Mouse (Mus musculus) heart, embryonic 16.5 days (tissue): ENCODE data around the gene Aplnr. TPM values are rescaled to one million over a fixed set of nuclear protein-coding genes. Genes with fewer than 3 reads are reported as not detected.

ENCODE experiments used
- ATAC-seq: fragments of 200-750 bp; cut with Nextera tagmentation; replicated peaks from 2 replicates; pipeline ENCODE4 v1.8.0; 2017; ENCODE audit warnings: moderate number of reproducible peaks; ENCODE audit not compliant: insufficient read depth, low FRiP score; ENCODE audit errors: extremely low read depth
- H3K27ac ChIP-seq: fragments of 300-500 bp; sonication (generic); 2 replicates; pipeline ENCODE4 v1.5.1; 2014; ENCODE audit warnings: mild to moderate bottlenecking, low read length, control low read depth, moderate library complexity
- H3K27me3 ChIP-seq: fragments of 300-500 bp; sonication (generic); 2 replicates; pipeline ENCODE4 v1.6.1; 2014; ENCODE audit warnings: low read length, mixed read lengths; ENCODE audit not compliant: control insufficient read depth, insufficient read depth
- H3K36me3 ChIP-seq: fragments of 300-500 bp; sonication (generic); 2 replicates; pipeline ENCODE4 v1.6.1; 2014; ENCODE audit not compliant: control insufficient read depth, insufficient read depth
- H3K4me1 ChIP-seq: fragments of 300-500 bp; sonication (generic); 2 replicates; pipeline ENCODE4 v1.6.1; 2014; ENCODE audit warnings: low read length, mixed read lengths; ENCODE audit not compliant: control insufficient read depth, insufficient read depth
- H3K4me2 ChIP-seq: fragments of 300-500 bp; sonication (generic); 2 replicates; pipeline ENCODE4 v1.6.1; 2014; ENCODE audit warnings: low read depth, mild to moderate bottlenecking, control low read depth, low read length
- H3K4me3 ChIP-seq: fragments of 300-500 bp; sonication (generic); 2 replicates; pipeline ENCODE4 v1.5.1; 2014; ENCODE audit warnings: mild to moderate bottlenecking, control low read depth, low read length
- H3K9ac ChIP-seq: fragments of 300-500 bp; sonication (generic); 2 replicates; pipeline ENCODE4 v1.6.1; 2014; ENCODE audit warnings: low read length, control low read depth
- H3K9me3 ChIP-seq: fragments of 300-500 bp; sonication (generic); replicated peaks from 2 replicates; pipeline ENCODE4 v1.6.1; 2016; ENCODE audit warnings: low read length; ENCODE audit not compliant: control insufficient read depth
- WGBS: fragments of 180-500 bp; shearing (Covaris S2); extraction: QIAGEN DNeasy Blood & Tissue Kit; methylation state at CpG from one replicate; pipeline ENCODE4 v1.1.7; 2014; 5-methylcytosine and 5-hydroxymethylcytosine counted together
- polyA plus RNA-seq: library from polyadenylated mRNA; unstranded; fragments of >200 nt; fragmentation: Nextera tagmentation; extraction: Ambion mirVana; gene quantifications from 2 replicates; pipeline ENCODE4 v1.2.1, GENCODE M21; 2015

Aplnr gene
- polyA plus RNA-seq, 1 experiment from 2014 or later = 42.9 TPM

DNA sequence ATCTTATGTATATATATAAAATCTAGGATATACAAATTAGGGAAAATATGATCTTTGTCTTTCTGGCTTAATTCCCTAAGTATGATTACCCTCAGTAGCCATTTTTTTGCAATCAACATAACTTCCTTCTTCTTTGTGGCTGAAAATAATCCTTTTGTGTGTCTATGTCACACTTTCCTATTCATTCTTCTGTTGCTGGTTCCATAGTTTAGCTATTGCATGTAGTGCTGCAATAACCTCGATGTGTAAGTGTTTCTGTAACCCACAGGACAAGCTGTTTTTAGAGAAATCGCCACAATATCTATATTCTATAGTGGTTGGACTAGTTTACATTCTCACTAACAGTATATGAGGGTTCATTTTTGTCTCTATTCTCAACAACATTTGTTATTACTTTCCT, 8.9 kb downstream of the Aplnr start:
- H3K9me3 ChIP-seq = no peaks in the 10 kb centered on the region
- 73% methylated on average over 2 of the region's 2 CpGs for WGBS
- H3K27ac ChIP-seq = no peak overlapping the region
- H3K4me2 ChIP-seq = no peak overlapping the region
- no peaks in the 10 kb centered on the region for H3K36me3 ChIP-seq
- no peak overlapping the region for H3K9ac ChIP-seq
- H3K4me1 ChIP-seq = no peaks in the 10 kb centered on the region
- H3K27me3 ChIP-seq = no peaks in the 10 kb centered on the region
- no peak for ATAC-seq
- no peak overlapping the region for H3K4me3 ChIP-seq

DNA sequence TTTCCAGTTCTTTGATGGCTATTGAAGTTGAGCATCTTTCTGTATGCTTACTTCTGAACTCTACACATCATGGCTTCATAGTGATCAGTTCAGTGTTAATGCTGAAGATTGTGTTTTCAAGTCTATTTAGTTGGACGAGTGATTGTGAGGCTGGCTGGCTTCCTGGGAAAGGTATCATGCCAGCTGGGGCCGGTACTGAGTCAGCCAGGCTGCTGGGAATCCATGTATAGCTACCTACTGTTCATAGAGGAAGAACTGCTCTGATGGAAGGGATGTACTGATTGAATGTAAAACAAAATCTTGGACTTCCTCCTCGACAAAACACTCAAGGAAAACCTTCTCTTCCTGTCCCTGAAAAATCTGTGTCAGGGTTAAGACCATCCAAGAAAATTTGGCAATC, 9.3 kb downstream of the Aplnr start:
- Histone ChIP-seq H3K4me3 (no peak overlapping the region), H3K27me3 (no peaks in the 10 kb centered on the region), H3K9me3 (no peaks in the 10 kb centered on the region), H3K27ac (0 out of 2 replicates have a peak overlapping the region, but pooled peaks have one; percentile 11), H3K4me1 (no peaks in the 10 kb centered on the region), H3K36me3 (no peaks in the 10 kb centered on the region), H3K4me2 (no peak overlapping the region), H3K9ac (no peak overlapping the region)
- no peak for ATAC-seq
- 49% methylated on average over 3 of the region's 3 CpGs for WGBS

DNA sequence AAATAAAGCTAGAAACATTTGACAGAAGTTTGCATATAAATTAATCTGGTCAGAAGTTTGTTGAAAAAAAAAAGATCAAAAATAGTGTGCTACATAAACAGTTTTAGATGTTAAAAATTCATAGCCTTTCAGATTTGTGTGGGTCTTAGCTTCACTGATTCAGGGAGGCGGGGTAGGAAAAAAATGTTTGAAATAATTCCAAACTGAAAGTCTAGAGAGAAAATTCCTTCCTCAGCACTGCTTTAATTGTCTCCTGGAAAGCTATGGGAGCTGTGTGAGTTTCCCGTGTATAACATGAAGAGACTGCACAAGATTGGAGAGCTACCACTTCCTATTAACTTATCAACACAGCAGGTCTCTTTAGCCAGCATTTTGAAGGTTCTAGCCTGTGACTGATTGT, 11.5 kb downstream of the Aplnr start:
- Histone ChIP-seq H3K9me3 (no peaks in the 10 kb centered on the region), H3K27ac (no peak overlapping the region), H3K4me3 (no peak overlapping the region), H3K4me2 (no peak overlapping the region), H3K36me3 (no peaks in the 10 kb centered on the region), H3K27me3 (no peaks in the 10 kb centered on the region), H3K9ac (no peak overlapping the region), H3K4me1 (no peaks in the 10 kb centered on the region)
- WGBS = 66% methylated on average over 2 of the region's 2 CpGs
- ATAC-seq = no peak

DNA sequence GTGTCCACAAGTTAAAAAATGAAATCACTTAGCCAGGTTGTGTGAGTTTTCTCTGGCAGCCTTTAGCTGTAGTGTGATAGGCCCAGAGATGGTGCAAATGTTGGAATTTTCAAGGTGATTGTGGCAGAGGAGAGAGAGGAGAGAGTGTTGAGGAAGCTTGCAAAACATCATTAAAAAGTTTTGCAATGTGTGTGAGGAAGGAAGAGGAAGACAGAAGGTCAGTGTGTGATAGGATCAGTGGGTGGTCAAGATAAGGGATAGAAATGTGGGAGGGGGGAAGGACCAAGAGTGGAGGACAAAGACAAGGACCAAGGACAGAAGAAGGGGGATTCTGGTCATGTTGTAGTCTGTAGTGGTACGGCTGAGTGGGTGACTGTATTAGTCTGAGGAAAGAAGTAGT, 14.3 kb downstream of the Aplnr start:
- no peak for ATAC-seq
- Histone ChIP-seq H3K4me2 (no peak overlapping the region), H3K4me3 (no peak overlapping the region), H3K4me1 (no peaks in the 10 kb centered on the region), H3K9me3 (no peaks in the 10 kb centered on the region), H3K27me3 (no peaks in the 10 kb centered on the region), H3K27ac (no peak overlapping the region), H3K36me3 (no peaks in the 10 kb centered on the region), H3K9ac (no peak overlapping the region)
- 65% methylated on average over 1 of the region's 1 CpGs for WGBS

DNA sequence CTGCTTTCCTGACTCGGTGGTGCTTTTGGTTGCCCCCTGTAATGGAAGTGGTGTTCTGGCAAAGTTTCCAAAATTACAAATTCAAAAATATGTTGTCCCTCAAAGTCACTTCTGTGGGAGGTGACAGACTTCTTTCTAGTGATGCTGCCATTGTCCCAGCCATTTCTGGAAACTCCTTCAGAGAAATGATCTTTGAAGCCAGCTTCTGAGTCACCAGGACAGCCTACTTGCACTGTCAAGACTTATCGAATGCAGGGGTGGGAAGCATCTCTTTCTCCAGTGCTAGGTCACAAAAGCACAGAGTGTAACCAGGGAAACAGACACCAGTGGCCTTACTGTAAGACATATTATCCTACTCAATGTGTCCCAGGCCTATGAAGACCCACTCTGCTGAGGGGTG, 15.2 kb downstream of the Aplnr start:
- no peak for ATAC-seq
- no peak overlapping the region for H3K27ac ChIP-seq
- H3K9ac ChIP-seq = no peak overlapping the region
- H3K4me3 ChIP-seq = no peak overlapping the region
- WGBS = 64% methylated on average over 2 of the region's 2 CpGs
- H3K4me1 ChIP-seq = no peaks in the 10 kb centered on the region
- H3K36me3 ChIP-seq = no peaks in the 10 kb centered on the region
- H3K4me2 ChIP-seq = no peak overlapping the region
- no peaks in the 10 kb centered on the region for H3K27me3 ChIP-seq
- H3K9me3 ChIP-seq = no peaks in the 10 kb centered on the region

DNA sequence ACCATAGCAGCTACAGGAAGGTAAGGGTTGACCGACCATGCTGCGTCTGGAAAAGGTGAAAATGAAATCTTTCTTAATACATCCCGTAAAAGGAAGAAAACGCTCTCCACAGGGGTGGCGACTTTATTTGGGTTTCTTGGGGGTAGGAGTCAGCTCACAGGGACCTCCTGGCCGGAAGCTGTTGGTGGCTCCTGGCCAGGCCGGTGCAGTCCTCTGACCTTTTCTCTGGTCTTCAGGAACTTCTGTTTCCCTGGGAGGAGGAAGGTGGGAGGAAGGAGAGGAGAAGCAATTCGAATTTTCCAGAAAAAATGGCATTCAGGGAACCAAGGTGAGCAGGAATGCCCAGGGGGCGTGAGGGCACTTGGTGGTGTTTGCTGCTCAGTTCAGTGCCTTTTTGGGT, 19.3 kb downstream of the Aplnr start:
- H3K36me3 ChIP-seq = no peaks in the 10 kb centered on the region
- H3K9ac ChIP-seq = no peak overlapping the region
- 70% methylated on average over 9 of the region's 9 CpGs for WGBS
- no peak overlapping the region for H3K4me3 ChIP-seq
- H3K9me3 ChIP-seq = no peaks in the 10 kb centered on the region
- no peak overlapping the region for H3K4me2 ChIP-seq
- H3K27ac ChIP-seq = no peak overlapping the region
- ATAC-seq = no peak
- H3K4me1 ChIP-seq = no peaks in the 10 kb centered on the region
- no peaks in the 10 kb centered on the region for H3K27me3 ChIP-seq

DNA sequence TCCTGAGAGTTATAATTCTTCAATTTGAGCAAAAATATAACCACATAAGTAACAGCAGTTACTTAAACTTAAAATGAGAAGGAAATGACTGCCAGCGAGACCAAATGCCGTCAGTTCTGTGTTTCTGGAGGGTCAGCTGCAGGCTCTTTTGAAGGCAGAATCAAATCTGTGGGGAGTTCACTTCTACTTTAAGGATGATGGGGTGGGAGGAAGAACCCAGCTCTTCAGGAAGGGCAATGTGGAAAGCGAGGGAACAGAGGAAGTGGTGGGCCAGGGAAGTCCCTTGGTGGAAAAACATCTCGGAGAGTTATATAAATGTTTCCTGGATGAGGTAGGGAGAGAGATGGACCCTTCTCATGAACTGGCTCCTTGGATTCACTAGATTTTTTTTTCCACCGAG, 20.1 kb downstream of the Aplnr start:
- Histone ChIP-seq H3K27ac (no peak overlapping the region), H3K4me3 (no peak overlapping the region), H3K9ac (no peak overlapping the region), H3K4me2 (no peak overlapping the region), H3K27me3 (no peaks in the 10 kb centered on the region), H3K4me1 (no peaks in the 10 kb centered on the region), H3K9me3 (no peaks in the 10 kb centered on the region), H3K36me3 (no peaks in the 10 kb centered on the region)
- WGBS = 63% methylated on average over 5 of the region's 5 CpGs
- ATAC-seq = no peak

DNA sequence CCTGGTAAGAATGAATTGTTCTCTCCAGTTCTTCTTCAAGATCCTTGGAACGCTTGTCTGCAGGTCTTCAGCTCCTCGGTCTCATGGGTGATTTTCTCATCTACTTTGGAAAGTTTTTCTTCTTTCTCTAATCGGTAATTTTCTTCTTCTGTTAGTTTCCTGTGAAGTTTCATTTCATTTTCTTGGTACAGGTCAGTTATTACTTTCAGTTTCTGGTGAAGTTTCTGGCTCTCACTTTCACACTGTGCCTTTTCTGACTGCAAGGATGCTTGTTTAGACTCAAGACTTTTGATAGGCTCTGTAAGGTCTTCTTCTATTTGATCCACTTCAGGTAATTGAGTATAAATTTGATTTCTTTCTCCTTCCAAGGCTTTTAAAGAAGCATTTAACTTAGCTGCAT, 21.4 kb downstream of the Aplnr start:
- Histone ChIP-seq H3K27ac (no peak overlapping the region), H3K36me3 (no peaks in the 10 kb centered on the region), H3K27me3 (no peaks in the 10 kb centered on the region), H3K4me1 (no peaks in the 10 kb centered on the region), H3K9me3 (no peaks in the 10 kb centered on the region), H3K4me2 (no peak overlapping the region), H3K9ac (no peak overlapping the region), H3K4me3 (no peak overlapping the region)
- WGBS = 77% methylated on average over 3 of the region's 3 CpGs
- ATAC-seq = no peak

DNA sequence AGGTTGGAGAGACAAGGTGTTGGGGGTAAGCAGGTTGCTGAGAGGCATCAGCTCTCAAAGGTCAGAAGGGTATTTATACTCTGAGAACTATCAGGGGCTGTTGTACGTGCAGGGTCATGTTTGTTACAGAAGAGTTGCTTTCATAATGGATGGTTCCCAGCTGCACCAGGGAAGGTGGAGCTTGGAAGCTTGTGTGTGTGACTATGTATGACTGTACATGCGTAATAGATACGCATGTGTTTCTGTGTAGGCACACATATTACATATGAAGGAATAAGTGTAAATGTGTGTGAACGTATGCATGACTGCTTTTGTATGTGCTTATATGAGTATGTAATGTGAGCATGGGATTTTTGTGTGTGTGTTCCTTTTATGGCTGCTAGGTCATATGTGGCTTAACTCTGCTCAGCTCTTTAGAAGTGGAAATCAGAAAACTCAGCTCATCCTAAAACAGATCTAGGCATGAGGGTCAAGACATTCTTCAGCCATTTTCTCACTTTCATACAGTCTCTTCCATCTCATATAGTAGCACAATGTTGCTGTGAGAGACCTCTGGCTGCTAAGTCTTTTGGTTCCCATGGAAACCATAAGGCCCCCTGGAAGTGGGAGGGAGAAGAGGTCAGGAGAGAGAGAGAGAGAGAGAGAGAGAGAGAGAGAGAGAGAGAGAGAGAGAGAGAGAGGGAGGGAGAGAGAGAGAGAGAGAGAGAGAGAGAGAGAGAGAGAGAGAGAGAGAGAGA, 25.0 kb downstream of the Aplnr start:
- no peaks in the 10 kb centered on the region for H3K27me3 ChIP-seq
- H3K4me3 ChIP-seq = no peak overlapping the region
- no peak overlapping the region for H3K27ac ChIP-seq
- peaks cover 2% of the 10 kb centered on the region; the same call in 1 of the 2 replicates for H3K4me1 ChIP-seq
- no peak for ATAC-seq
- no peak overlapping the region for H3K4me2 ChIP-seq
- H3K36me3 ChIP-seq = no peaks in the 10 kb centered on the region
- no peaks in the 10 kb centered on the region for H3K9me3 ChIP-seq
- no peak overlapping the region for H3K9ac ChIP-seq
- WGBS = 62% methylated on average over 4 of the region's 4 CpGs
